Mouse (Mus musculus): ENCODE measurements around the gene Zbtb7a. TPM values are rescaled to one million over a fixed set of nuclear protein-coding genes. Genes with fewer than 3 reads are reported as not detected.
A peak's percentile ranks its signal among the peaks of the same experiment; 100 is the strongest.

The Zbtb7a gene
- total and polyA plus RNA-seq, 2 experiments from 2014 or later, result 32.3 to 57.8 TPM

GRCm38 (mm10) chr10:81198990-81199389 lies 64.0 kb downstream of the Zbtb7a start:
- Histone ChIP-seq H3K9me3 (replicated peaks; ENCODE audit: control insufficient read depth, low read length) (no peaks in the 10 kb centered on the region), H3K27ac (ENCODE audit: low read depth) (peak overlapping the region; percentile 98), H3K36me3 (replicated peaks; ENCODE audit: control insufficient read depth, insufficient read depth, low read length) (no peaks in the 10 kb centered on the region), H3K4me3 (ENCODE audit: low read depth, low read length) (no peak overlapping the region), H3K27me3 (ENCODE audit: control insufficient read depth, insufficient read depth, low read length) (no peaks in the 10 kb centered on the region), H3K4me2 (ENCODE audit: low read depth, low read length) (peak overlapping the region; percentile 28; the same call in 1 of the 2 replicates), H3K9ac (replicated peaks; ENCODE audit: low read depth, low read length) (peak overlapping the region; percentile 47), H3K4me1 (ENCODE audit: control insufficient read depth, insufficient read depth) (peaks cover 27% of the 10 kb centered on the region)
- DNase-seq (ENCODE audit: low spot score) (no peak), ATAC-seq (ENCODE audit: insufficient read depth, low read depth) (no peak)
- 75% methylated on average over 6 of the region's 6 CpGs for WGBS
- no peak for TF ChIP-seq EP300 (IDR thresholded peaks at IDR 0.05; ENCODE audit: low read depth)
- no peak for TF ChIP-seq CTCF (IDR thresholded peaks at IDR 0.05; ENCODE audit: low read depth)

- TF ChIP-seq CTCF (IDR thresholded peaks at IDR 0.05; ENCODE audit: low read depth), result no peak
- Histone ChIP-seq H3K9ac (replicated peaks; ENCODE audit: low read depth, low read length) (peak overlapping the region; percentile 47; the same call in 1 of the 2 replicates), H3K27ac (ENCODE audit: low read depth) (peak overlapping the region; percentile 98), H3K9me3 (replicated peaks; ENCODE audit: control insufficient read depth, low read length) (no peaks in the 10 kb centered on the region), H3K4me3 (ENCODE audit: low read depth, low read length) (no peak overlapping the region), H3K36me3 (replicated peaks; ENCODE audit: control insufficient read depth, insufficient read depth, low read length) (no peaks in the 10 kb centered on the region), H3K4me2 (ENCODE audit: low read depth, low read length) (peak overlapping the region; percentile 28), H3K4me1 (ENCODE audit: control insufficient read depth, insufficient read depth) (peaks cover 29% of the 10 kb centered on the region), H3K27me3 (ENCODE audit: control insufficient read depth, insufficient read depth, low read length) (no peaks in the 10 kb centered on the region)
- DNase-seq (ENCODE audit: low spot score) (peak; percentile 9), ATAC-seq (ENCODE audit: insufficient read depth, low read depth) (no peak)
- WGBS, result 63% methylated on average over 13 of the region's 13 CpGs
These were observed 65.1 kb downstream of the Zbtb7a start for GRCm38 (mm10) chr10:81200141-81200540.

GRCm38 (mm10) chr10:81200605-81201287 lies 65.7 kb downstream of the Zbtb7a start:
- Histone ChIP-seq H3K4me1 (ENCODE audit: control insufficient read depth, insufficient read depth) (peaks cover 29% of the 10 kb centered on the region), H3K4me2 (ENCODE audit: low read depth, low read length) (0 out of 2 replicates have a peak overlapping the region, but pooled peaks have one; percentile 12), H3K9me3 (replicated peaks; ENCODE audit: control insufficient read depth, low read length) (no peaks in the 10 kb centered on the region), H3K36me3 (replicated peaks; ENCODE audit: control insufficient read depth, insufficient read depth, low read length) (no peaks in the 10 kb centered on the region), H3K27me3 (ENCODE audit: control insufficient read depth, insufficient read depth, low read length) (no peaks in the 10 kb centered on the region), H3K4me3 (ENCODE audit: low read depth, low read length) (no peak overlapping the region), H3K27ac (ENCODE audit: low read depth) (peak overlapping the region; percentile 98), H3K9ac (replicated peaks; ENCODE audit: low read depth, low read length) (peak overlapping the region; percentile 47)
- WGBS, result 50% methylated on average over 20 of the region's 20 CpGs
- ATAC-seq (ENCODE audit: insufficient read depth, low read depth) (no peak), DNase-seq (ENCODE audit: low spot score) (peak; percentile 12)
- TF ChIP-seq EP300 (IDR thresholded peaks at IDR 0.05; ENCODE audit: low read depth) (0 out of 2 replicates have a peak, but pooled peaks have one; percentile 19), CTCF (IDR thresholded peaks at IDR 0.05; ENCODE audit: low read depth) (no peak)

- H3K9me3 ChIP-seq (replicated peaks; ENCODE audit: control insufficient read depth, low read length), result no peaks in the 10 kb centered on the region
- TF ChIP-seq EP300 (IDR thresholded peaks at IDR 0.05; ENCODE audit: low read depth) (peak; percentile 95), CTCF (IDR thresholded peaks at IDR 0.05; ENCODE audit: low read depth) (0 out of 2 replicates have a peak, but pooled peaks have one; percentile 2)
- no peaks in the 10 kb centered on the region for H3K36me3 ChIP-seq (replicated peaks; ENCODE audit: control insufficient read depth, insufficient read depth, low read length)
- H3K27me3 ChIP-seq (ENCODE audit: control insufficient read depth, insufficient read depth, low read length), result no peaks in the 10 kb centered on the region
- no peak within 1 kb of the TSS for H3K4me3 ChIP-seq (ENCODE audit: low read depth, low read length)
- H3K9ac ChIP-seq (replicated peaks; ENCODE audit: low read depth, low read length), result peak within 1 kb of the TSS; percentile 47
- H3K4me1 ChIP-seq (ENCODE audit: control insufficient read depth, insufficient read depth), result peaks cover 29% of the 10 kb centered on the region
- peak within 1 kb of the TSS; percentile 19 for H3K4me2 ChIP-seq (ENCODE audit: low read depth, low read length)
- 31% methylated on average over 13 of the region's 13 CpGs for WGBS
- peak; percentile 57 for ATAC-seq (ENCODE audit: insufficient read depth, low read depth)
- DNase-seq (ENCODE audit: low spot score), result peak; percentile 93
- H3K27ac ChIP-seq (ENCODE audit: low read depth), result peak within 1 kb of the TSS; percentile 98
These were observed 67.1 kb downstream of the Zbtb7a start, which contains the start of gene Nmrk2 for GRCm38 (mm10) chr10:81201807-81202758. Nmrk2 (minus strand) TSS chr10:81202051.

Small RNA genes lying within 50 kb of the gene (microRNA-seq; reads per million reads assigned to microRNA genes)
- gene Mir5615-1, result not detected
- not detected for gene Mir5615-2

Other genes starting within 250 kb of the Zbtb7a start
Only the 30 nearest of the 31 such genes appear.
- 163 and 256 TPM in 2 replicates for gene Timm13, start 234.3 kb upstream of the Zbtb7a start, total RNA-seq (2014; rRNA removed; ENCODE audit: low replicate concordance)
- 355 and 386 TPM in 2 replicates for gene Timm13, start 234.3 kb upstream of the Zbtb7a start, polyA plus RNA-seq (2015; fragmentation: Nextera tagmentation; extraction: Ambion mirVana)
- 13.9 and 18.9 TPM in 2 replicates for gene Lmnb2, start 217.0 kb upstream of the Zbtb7a start, total RNA-seq (2014; rRNA removed; ENCODE audit: low replicate concordance)
- 9.1 and 9.7 TPM in 2 replicates for gene Lmnb2, start 217.0 kb upstream of the Zbtb7a start, polyA plus RNA-seq (2015; fragmentation: Nextera tagmentation; extraction: Ambion mirVana)
- gene Gadd45b, start 205.1 kb upstream of the Zbtb7a start, total RNA-seq (2014; rRNA removed; ENCODE audit: low replicate concordance), result 18.9 and 26.8 TPM in 2 replicates
- 22.3 and 28.0 TPM in 2 replicates for gene Gadd45b, start 205.1 kb upstream of the Zbtb7a start, polyA plus RNA-seq (2015; fragmentation: Nextera tagmentation; extraction: Ambion mirVana)
- 0.11 and 0.93 TPM in 2 replicates for gene Gng7, start 120.3 kb upstream of the Zbtb7a start, total RNA-seq (2014; rRNA removed; ENCODE audit: low replicate concordance)
- 0.64 and 0.85 TPM in 2 replicates for gene Gng7, start 120.3 kb upstream of the Zbtb7a start, polyA plus RNA-seq (2015; fragmentation: Nextera tagmentation; extraction: Ambion mirVana)
- gene Diras1, start 109.6 kb upstream of the Zbtb7a start, total RNA-seq (2014; rRNA removed; ENCODE audit: low replicate concordance), result not detected in 2 replicates
- gene Diras1, start 109.6 kb upstream of the Zbtb7a start, polyA plus RNA-seq (2015; fragmentation: Nextera tagmentation; extraction: Ambion mirVana), result not detected in 2 replicates
- gene Slc39a3, start 97.8 kb upstream of the Zbtb7a start, total RNA-seq (2014; rRNA removed; ENCODE audit: low replicate concordance), result 18.7 and 29.3 TPM in 2 replicates
- 6.3 and 7.5 TPM in 2 replicates for gene Slc39a3, start 97.8 kb upstream of the Zbtb7a start, polyA plus RNA-seq (2015; fragmentation: Nextera tagmentation; extraction: Ambion mirVana)
- 98.1 and 152 TPM in 2 replicates for gene Sgta, start 75.0 kb upstream of the Zbtb7a start, total RNA-seq (2014; rRNA removed; ENCODE audit: low replicate concordance)
- 134 and 137 TPM in 2 replicates for gene Sgta, start 75.0 kb upstream of the Zbtb7a start, polyA plus RNA-seq (2015; fragmentation: Nextera tagmentation; extraction: Ambion mirVana)
- 23.6 and 31.2 TPM in 2 replicates for gene Thop1, start 65.2 kb upstream of the Zbtb7a start, total RNA-seq (2014; rRNA removed; ENCODE audit: low replicate concordance)
- gene Thop1, start 65.2 kb upstream of the Zbtb7a start, polyA plus RNA-seq (2015; fragmentation: Nextera tagmentation; extraction: Ambion mirVana), result 15.1 and 15.2 TPM in 2 replicates
- 1.3 TPM in 1 of 2 replicates, not detected in the other for gene Creb3l3, start 36.3 kb upstream of the Zbtb7a start, total RNA-seq (2014; rRNA removed; ENCODE audit: low replicate concordance)
- 0.55 and 0.93 TPM in 2 replicates for gene Creb3l3, start 36.3 kb upstream of the Zbtb7a start, polyA plus RNA-seq (2015; fragmentation: Nextera tagmentation; extraction: Ambion mirVana)
- 177 and 208 TPM in 2 replicates for gene Map2k2, start 29.3 kb upstream of the Zbtb7a start, total RNA-seq (2014; rRNA removed; ENCODE audit: low replicate concordance)
- gene Map2k2, start 29.3 kb upstream of the Zbtb7a start, polyA plus RNA-seq (2015; fragmentation: Nextera tagmentation; extraction: Ambion mirVana), result 130 and 133 TPM in 2 replicates
- 14.4 and 19.6 TPM in 2 replicates for gene Pias4, start 32.7 kb downstream of the Zbtb7a start, total RNA-seq (2014; rRNA removed; ENCODE audit: low replicate concordance)
- 19.8 and 20.7 TPM in 2 replicates for gene Pias4, start 32.7 kb downstream of the Zbtb7a start, polyA plus RNA-seq (2015; fragmentation: Nextera tagmentation; extraction: Ambion mirVana)
- 1,828 and 2,004 TPM in 2 replicates for gene Eef2, start 41.4 kb downstream of the Zbtb7a start, total RNA-seq (2014; rRNA removed; ENCODE audit: low replicate concordance)
- 353 and 370 TPM in 2 replicates for gene Eef2, start 41.4 kb downstream of the Zbtb7a start, polyA plus RNA-seq (2015; fragmentation: Nextera tagmentation; extraction: Ambion mirVana)
- 56.5 and 72.7 TPM in 2 replicates for gene Dapk3, start 47.8 kb downstream of the Zbtb7a start, total RNA-seq (2014; rRNA removed; ENCODE audit: low replicate concordance)
- 29.0 and 31.7 TPM in 2 replicates for gene Dapk3, start 47.8 kb downstream of the Zbtb7a start, polyA plus RNA-seq (2015; fragmentation: Nextera tagmentation; extraction: Ambion mirVana)
- gene 4930442H23Rik, start 48.6 kb downstream of the Zbtb7a start, total RNA-seq (2014; rRNA removed; ENCODE audit: low replicate concordance), result not detected in 2 replicates
- 0.12 TPM in 1 of 2 replicates, not detected in the other for gene 4930442H23Rik, start 48.6 kb downstream of the Zbtb7a start, polyA plus RNA-seq (2015; fragmentation: Nextera tagmentation; extraction: Ambion mirVana)
- gene Nmrk2, start 66.8 kb downstream of the Zbtb7a start, total RNA-seq (2014; rRNA removed; ENCODE audit: low replicate concordance), result 30.5 and 35.2 TPM in 2 replicates
- gene Nmrk2, start 66.8 kb downstream of the Zbtb7a start, polyA plus RNA-seq (2015; fragmentation: Nextera tagmentation; extraction: Ambion mirVana), result 13.0 and 14.2 TPM in 2 replicates
- gene Atcay, start 95.6 kb downstream of the Zbtb7a start, total RNA-seq (2014; rRNA removed; ENCODE audit: low replicate concordance), result 0.58 TPM in 1 of 2 replicates, not detected in the other
- 0.25 TPM in 2 replicates for gene Atcay, start 95.6 kb downstream of the Zbtb7a start, polyA plus RNA-seq (2015; fragmentation: Nextera tagmentation; extraction: Ambion mirVana)
- 7.0 and 10.2 TPM in 2 replicates for gene Zfr2, start 97.9 kb downstream of the Zbtb7a start, total RNA-seq (2014; rRNA removed; ENCODE audit: low replicate concordance)
- 2.2 and 2.6 TPM in 2 replicates for gene Zfr2, start 97.9 kb downstream of the Zbtb7a start, polyA plus RNA-seq (2015; fragmentation: Nextera tagmentation; extraction: Ambion mirVana)
- 0.31 and 0.66 TPM in 2 replicates for gene Matk, start 117.7 kb downstream of the Zbtb7a start, total RNA-seq (2014; rRNA removed; ENCODE audit: low replicate concordance)
- 0.42 and 0.51 TPM in 2 replicates for gene Matk, start 117.7 kb downstream of the Zbtb7a start, polyA plus RNA-seq (2015; fragmentation: Nextera tagmentation; extraction: Ambion mirVana)
- 272 and 288 TPM in 2 replicates for gene Mrpl54, start 131.7 kb downstream of the Zbtb7a start, total RNA-seq (2014; rRNA removed; ENCODE audit: low replicate concordance)
- 264 and 272 TPM in 2 replicates for gene Mrpl54, start 131.7 kb downstream of the Zbtb7a start, polyA plus RNA-seq (2015; fragmentation: Nextera tagmentation; extraction: Ambion mirVana)
- 84.8 and 114 TPM in 2 replicates for gene Apba3, start 131.7 kb downstream of the Zbtb7a start, total RNA-seq (2014; rRNA removed; ENCODE audit: low replicate concordance)
- gene Apba3, start 131.7 kb downstream of the Zbtb7a start, polyA plus RNA-seq (2015; fragmentation: Nextera tagmentation; extraction: Ambion mirVana), result 45.2 and 46.1 TPM in 2 replicates
- gene Tjp3, start 156.4 kb downstream of the Zbtb7a start, total RNA-seq (2014; rRNA removed; ENCODE audit: low replicate concordance), result 0.12 and 2.3 TPM in 2 replicates
- gene Tjp3, start 156.4 kb downstream of the Zbtb7a start, polyA plus RNA-seq (2015; fragmentation: Nextera tagmentation; extraction: Ambion mirVana), result 0.51 and 0.62 TPM in 2 replicates
- gene Pip5k1c, start 157.7 kb downstream of the Zbtb7a start, total RNA-seq (2014; rRNA removed; ENCODE audit: low replicate concordance), result 38.5 and 44.3 TPM in 2 replicates
- 20.9 and 21.4 TPM in 2 replicates for gene Pip5k1c, start 157.7 kb downstream of the Zbtb7a start, polyA plus RNA-seq (2015; fragmentation: Nextera tagmentation; extraction: Ambion mirVana)
- 14.3 and 14.9 TPM in 2 replicates for gene Cactin, start 185.9 kb downstream of the Zbtb7a start, total RNA-seq (2014; rRNA removed; ENCODE audit: low replicate concordance)
- 12.8 and 13.7 TPM in 2 replicates for gene Cactin, start 185.9 kb downstream of the Zbtb7a start, polyA plus RNA-seq (2015; fragmentation: Nextera tagmentation; extraction: Ambion mirVana)
- 4.7 and 10.5 TPM in 2 replicates for gene Tbxa2r, start 193.5 kb downstream of the Zbtb7a start, total RNA-seq (2014; rRNA removed; ENCODE audit: low replicate concordance)
- 6.3 and 7.0 TPM in 2 replicates for gene Tbxa2r, start 193.5 kb downstream of the Zbtb7a start, polyA plus RNA-seq (2015; fragmentation: Nextera tagmentation; extraction: Ambion mirVana)
- 0.08 and 0.12 TPM in 2 replicates for gene Gipc3, start 208.0 kb downstream of the Zbtb7a start, total RNA-seq (2014; rRNA removed; ENCODE audit: low replicate concordance)
- gene Gipc3, start 208.0 kb downstream of the Zbtb7a start, polyA plus RNA-seq (2015; fragmentation: Nextera tagmentation; extraction: Ambion mirVana), result 0.16 and 0.21 TPM in 2 replicates
- gene Hmg20b, start 215.3 kb downstream of the Zbtb7a start, total RNA-seq (2014; rRNA removed; ENCODE audit: low replicate concordance), result 63.9 and 80.7 TPM in 2 replicates
- 92.3 and 94.5 TPM in 2 replicates for gene Hmg20b, start 215.3 kb downstream of the Zbtb7a start, polyA plus RNA-seq (2015; fragmentation: Nextera tagmentation; extraction: Ambion mirVana)
- 20.2 and 30.5 TPM in 2 replicates for gene Mfsd12, start 222.3 kb downstream of the Zbtb7a start, total RNA-seq (2014; rRNA removed; ENCODE audit: low replicate concordance)
- gene Mfsd12, start 222.3 kb downstream of the Zbtb7a start, polyA plus RNA-seq (2015; fragmentation: Nextera tagmentation; extraction: Ambion mirVana), result 10.3 and 11.4 TPM in 2 replicates
- gene 4930404N11Rik, start 230.6 kb downstream of the Zbtb7a start, total RNA-seq (2014; rRNA removed; ENCODE audit: low replicate concordance), result not detected in 2 replicates
- gene 4930404N11Rik, start 230.6 kb downstream of the Zbtb7a start, polyA plus RNA-seq (2015; fragmentation: Nextera tagmentation; extraction: Ambion mirVana), result 0.68 and 1.0 TPM in 2 replicates
- 47.6 and 53.9 TPM in 2 replicates for gene Fzr1, start 243.3 kb downstream of the Zbtb7a start, total RNA-seq (2014; rRNA removed; ENCODE audit: low replicate concordance)
- 45.8 and 48.4 TPM in 2 replicates for gene Fzr1, start 243.3 kb downstream of the Zbtb7a start, polyA plus RNA-seq (2015; fragmentation: Nextera tagmentation; extraction: Ambion mirVana)
- 123 and 139 TPM in 2 replicates for gene Dohh, start 249.2 kb downstream of the Zbtb7a start, total RNA-seq (2014; rRNA removed; ENCODE audit: low replicate concordance)
- gene Dohh, start 249.2 kb downstream of the Zbtb7a start, polyA plus RNA-seq (2015; fragmentation: Nextera tagmentation; extraction: Ambion mirVana), result 75.2 and 77.6 TPM in 2 replicates

All from heart, postnatal 0 days (tissue).